Mouse (Mus musculus) MEL (cell line): Measurements from ENCODE around the gene 6330403K07Rik. TPM values are rescaled to one million over a fixed set of nuclear protein-coding genes. Genes with fewer than 3 reads are reported as not detected.

ENCODE experiments used
- DNase-seq: peaks from one replicate; pipeline ENCODE4 v3.0.0; 2011; ENCODE audit warnings: low read depth, low spot score
- H3K27ac ChIP-seq: 2 replicates; pipeline ENCODE4 v1.5.1; 2012; ENCODE audit warnings: low read depth, mild to moderate bottlenecking, control low read depth, low read length, moderate library complexity; ENCODE audit not compliant: control insufficient read depth
- H3K27me3 ChIP-seq, 2 experiments: fragments of 150-350 bp in 1 of 2; sonication (generic) in 1 of 2; 2 replicates each; pipeline ENCODE4 v1.6.1; 2012; ENCODE audit warnings: low read length in 2 of 2, mild to moderate bottlenecking in 2 of 2, improper control_type of control experiment in 1 of 2, moderate library complexity in 1 of 2; ENCODE audit not compliant: insufficient read depth in 2 of 2, control insufficient read depth in 1 of 2
- H3K36me3 ChIP-seq, 2 experiments: 2 replicates each; pipeline ENCODE4 v1.6.1; 2012 to 2014; ENCODE audit warnings: low read length in 2 of 2, improper control_type of control experiment in 1 of 2, inconsistent platforms in 1 of 2, mild to moderate bottlenecking in 1 of 2; ENCODE audit not compliant: insufficient read depth in 2 of 2, control insufficient read depth in 1 of 2
- H3K4me1 ChIP-seq, 2 experiments: fragments of 150-350 bp in 1 of 2; sonication (generic) in 1 of 2; 2 replicates each; pipeline ENCODE4 v1.6.1; 2012; ENCODE audit warnings: low read length in 2 of 2, improper control_type of control experiment in 1 of 2, mild to moderate bottlenecking in 1 of 2; ENCODE audit not compliant: insufficient read depth in 2 of 2, control insufficient read depth in 1 of 2
- H3K4me3 ChIP-seq, 2 experiments: fragments of 150-350 bp in 1 of 2; sonication (generic) in 1 of 2; 2 replicates each; pipeline ENCODE4 v1.5.1; 2012; ENCODE audit warnings: low read depth in 2 of 2, low read length in 2 of 2, mild to moderate bottlenecking in 2 of 2, moderate library complexity in 2 of 2, control low read depth in 1 of 2, improper control_type of control experiment in 1 of 2; ENCODE audit not compliant: control insufficient read depth in 1 of 2, insufficient read depth in 1 of 2
- H3K79me2 ChIP-seq: 2 replicates; pipeline ENCODE4 v1.6.1; 2012; ENCODE audit warnings: mild to moderate bottlenecking, low read length, moderate library complexity; ENCODE audit not compliant: control insufficient read depth, poor library complexity, insufficient read depth
- H3K9ac ChIP-seq: 2 replicates; pipeline ENCODE4 v1.6.1; 2012; ENCODE audit warnings: low read depth, mild to moderate bottlenecking, control low read depth, low read length, moderate library complexity; ENCODE audit not compliant: control insufficient read depth, poor library complexity, severe bottlenecking
- H3K9me3 ChIP-seq: fragments of 150-350 bp; sonication (generic); replicated peaks from 2 replicates; pipeline ENCODE4 v1.6.1; 2012; ENCODE audit warnings: mild to moderate bottlenecking, low read length, improper control_type of control experiment, moderate library complexity; ENCODE audit not compliant: insufficient read depth
- CTCF ChIP-seq, 3 experiments: IDR thresholded peaks in 2 of 3; conservative IDR thresholded peaks in 1 of 3; 2 replicates each; pipeline ENCODE4 v1.5.1; 2011 to 2012; ENCODE audit warnings: low read length in 3 of 3, low read depth in 2 of 3, mild to moderate bottlenecking in 2 of 3, improper control_type of control experiment in 1 of 3, inconsistent platforms in 1 of 3, mixed read lengths in 1 of 3, moderate library complexity in 1 of 3; ENCODE audit not compliant: control insufficient read depth in 1 of 3, insufficient read depth in 1 of 3, poor library complexity in 1 of 3, severe bottlenecking in 1 of 3
- E2F4 ChIP-seq: IDR thresholded peaks from 2 replicates; pipeline ENCODE4 v1.6.1; 2011; ENCODE audit warnings: low read depth, low read length, improper control_type of control experiment, borderline replicate concordance
- ELF1 ChIP-seq: IDR thresholded peaks from 2 replicates; pipeline ENCODE4 v1.6.1; 2014; ENCODE audit warnings: low read depth, mild to moderate bottlenecking, inconsistent platforms, low read length, improper control_type of control experiment, moderate library complexity
- EP300 ChIP-seq, 2 experiments: IDR thresholded peaks; 2 replicates each; pipeline ENCODE4 v1.6.1; 2011; ENCODE audit warnings: improper control_type of control experiment in 2 of 2, low read length in 2 of 2, low read depth in 1 of 2, mild to moderate bottlenecking in 1 of 2
- GATA1 ChIP-seq: IDR thresholded peaks from 2 replicates; pipeline ENCODE4 v1.6.1; 2011; ENCODE audit warnings: low read depth, low read length, improper control_type of control experiment
- HCFC1 ChIP-seq: IDR thresholded peaks from 2 replicates; pipeline ENCODE4 v1.6.1; 2012; ENCODE audit warnings: low read depth, mild to moderate bottlenecking, inconsistent platforms, low read length, improper control_type of control experiment, moderate library complexity
- MXI1 ChIP-seq: IDR thresholded peaks from 2 replicates; pipeline ENCODE4 v1.6.1; 2011; ENCODE audit warnings: mild to moderate bottlenecking, low read depth, low read length, improper control_type of control experiment
- MYC ChIP-seq: IDR thresholded peaks from 2 replicates; pipeline ENCODE4 v1.6.1; 2011; ENCODE audit warnings: low read depth, mild to moderate bottlenecking, low read length, improper control_type of control experiment, moderate library complexity
- NELFE ChIP-seq: IDR thresholded peaks from 2 replicates; pipeline ENCODE4 v1.6.1; 2011; ENCODE audit warnings: low read depth, low read length, improper control_type of control experiment
- NRF1 ChIP-seq: IDR thresholded peaks from 2 replicates; pipeline ENCODE4 v1.6.1; 2014; ENCODE audit warnings: low read depth, mild to moderate bottlenecking, inconsistent platforms, low read length, improper control_type of control experiment, moderate library complexity; ENCODE audit not compliant: poor library complexity, insufficient read depth, severe bottlenecking
- POLR2A ChIP-seq, 2 experiments: IDR thresholded peaks; 2 replicates each; pipeline ENCODE4 v1.6.1; 2011 to 2012; ENCODE audit warnings: low read length in 2 of 2, mild to moderate bottlenecking in 2 of 2, control low read depth in 1 of 2, improper control_type of control experiment in 1 of 2, low read depth in 1 of 2, moderate library complexity in 1 of 2; ENCODE audit not compliant: control insufficient read depth in 1 of 2, insufficient read depth in 1 of 2, poor library complexity in 1 of 2
- POLR2AphosphoS2 ChIP-seq: IDR thresholded peaks from 2 replicates; pipeline ENCODE4 v1.6.1; 2011; ENCODE audit warnings: low read length, improper control_type of control experiment
- SIN3A ChIP-seq: IDR thresholded peaks from 2 replicates; pipeline ENCODE4 v1.6.1; 2012; ENCODE audit warnings: low read length, improper control_type of control experiment, inconsistent platforms
- SMC3 ChIP-seq: IDR thresholded peaks from 2 replicates; pipeline ENCODE4 v1.6.1; 2011; ENCODE audit warnings: low read depth, low read length, improper control_type of control experiment
- TAL1 ChIP-seq: IDR thresholded peaks from 2 replicates; pipeline ENCODE4 v1.6.1; 2012; ENCODE audit warnings: mild to moderate bottlenecking, inconsistent platforms, low read length, moderate library complexity, mixed read lengths
- TBP ChIP-seq: IDR thresholded peaks from 2 replicates; pipeline ENCODE4 v1.8.0; 2011; ENCODE audit warnings: low read depth, low read length, improper control_type of control experiment
- TCF12 ChIP-seq: IDR thresholded peaks from 2 replicates; pipeline ENCODE4 v1.6.1; 2014; ENCODE audit warnings: low read depth, mild to moderate bottlenecking, inconsistent platforms, low read length, improper control_type of control experiment, moderate library complexity
- USF1 ChIP-seq: IDR thresholded peaks from 2 replicates; pipeline ENCODE4 v1.6.1; 2014; ENCODE audit warnings: low read depth, mild to moderate bottlenecking, inconsistent platforms, low read length, improper control_type of control experiment, moderate library complexity
- ZC3H11A ChIP-seq: IDR thresholded peaks from 2 replicates; pipeline ENCODE4 v1.6.1; 2012; ENCODE audit warnings: low read depth, mild to moderate bottlenecking, inconsistent platforms, low read length, improper control_type of control experiment
- ZKSCAN1 ChIP-seq: IDR thresholded peaks from 2 replicates; pipeline ENCODE4 v1.6.1; 2012; ENCODE audit warnings: low read depth, mild to moderate bottlenecking, inconsistent platforms, low read length, improper control_type of control experiment, moderate library complexity
- ZMIZ1 ChIP-seq: IDR thresholded peaks from 2 replicates; pipeline ENCODE4 v1.6.1; 2012; ENCODE audit warnings: low read depth, mild to moderate bottlenecking, inconsistent platforms, low read length, improper control_type of control experiment, moderate library complexity
- ZNF384 ChIP-seq: IDR thresholded peaks from 2 replicates; pipeline ENCODE4 v1.6.1; 2012; ENCODE audit warnings: low read depth, mild to moderate bottlenecking, inconsistent platforms, low read length, improper control_type of control experiment
- polyA plus RNA-seq, 2 experiments: library from polyadenylated mRNA; stranded (reverse) in 1 of 2; unstranded in 1 of 2; fragments of >175 nt in 1 of 2; fragments of >200 nt in 1 of 2; gene quantifications; 2 replicates each; pipeline versions ENCODE4 v1.2.1 to v1.2.4; 2012; ENCODE audit warnings: low replicate concordance in 2 of 2, low read depth in 1 of 2; ENCODE audit not compliant: insufficient read length in 2 of 2, insufficient read depth in 1 of 2, missing spikeins in 1 of 2
- total RNA-seq: library from RNA; depleted of rRNA; stranded (reverse); fragments of 300-350 nt; gene quantifications from 2 replicates; pipeline ENCODE4 v1.2.3, GENCODE M21; 2012

6330403K07Rik gene
- total and polyA plus RNA-seq, 3 experiments: 0.15 to 0.82 TPM; not detected in 1

- peak; percentile 78 for TF ChIP-seq TCF12
- peak; percentile 100 for TF ChIP-seq MXI1
- peak; percentile 78 for TF ChIP-seq POLR2AphosphoS2
- 0 out of 2 replicates have a peak, but pooled peaks have one; percentile 56 for TF ChIP-seq E2F4
- no peak for TF ChIP-seq TAL1
- TF ChIP-seq NELFE: peak; percentile 70
- TF ChIP-seq SIN3A: peak; percentile 100
- TF ChIP-seq ZMIZ1: no peak
- peak; percentile 85 to 90 for TF ChIP-seq POLR2A (IDR thresholded peaks at IDR 0.05; ENCODE audit: control insufficient read depth in 1 of 2, insufficient read depth in 1 of 2, low read depth in 1 of 2, low read length in 2 of 2, poor library complexity in 1 of 2)
- TF ChIP-seq HCFC1: peak; percentile 99
- no peak for TF ChIP-seq ZC3H11A
- TF ChIP-seq USF1: peak; percentile 88
These were observed 29.0 kb downstream of the 6330403K07Rik start, which contains the start of gene Dhx33 (continued) for GRCm38 (mm10) chr11:71004316-71004773.

- peak overlapping the region; percentile 96 for H3K9ac ChIP-seq
- H3K4me3 ChIP-seq: peak overlapping the region; percentile 91 to 98
- no peaks in the 10 kb centered on the region for H3K27me3 ChIP-seq
- H3K9me3 ChIP-seq: no peaks in the 10 kb centered on the region
- peaks cover 11% of the 10 kb centered on the region in 2 experiments for H3K36me3 ChIP-seq
- peaks cover 0 to 10% of the 10 kb centered on the region in 2 experiments; a peak in 3 of 4 replicates for H3K4me1 ChIP-seq
- peak overlapping the region; percentile 56 for H3K27ac ChIP-seq
- DNase-seq: peak; percentile 85
- peak; percentile 30; the same call in 1 of the 2 replicates for TF ChIP-seq TBP
- no peak for TF ChIP-seq TCF12
- H3K79me2 ChIP-seq: peaks cover 38% of the 10 kb centered on the region
These were observed 29.6 kb downstream of the 6330403K07Rik start for GRCm38 (mm10) chr11:71003611-71004315.

GRCm38 (mm10) chr11:71001167-71001566 is 32.1 kb downstream of the 6330403K07Rik start:
- peaks cover 0 to 10% of the 10 kb centered on the region in 2 experiments; a peak in 3 of 4 replicates for H3K4me1 ChIP-seq
- no peaks in the 10 kb centered on the region for H3K9me3 ChIP-seq
- TF ChIP-seq CTCF (IDR thresholded peaks at IDR 0.05 in 2 of 3, conservative IDR thresholded peaks at IDR 0.05 in 1 of 3; ENCODE audit: control insufficient read depth in 1 of 3, insufficient read depth in 1 of 3, low read depth in 2 of 3, low read length in 3 of 3, poor library complexity in 1 of 3, severe bottlenecking in 1 of 3) (no peak), SMC3 (no peak), EP300 (IDR thresholded peaks at IDR 0.05; ENCODE audit: low read depth in 1 of 2, low read length in 2 of 2) (no peak), ZKSCAN1 (no peak), ELF1 (no peak), GATA1 (no peak), NRF1 (no peak), ZNF384 (no peak), POLR2A (IDR thresholded peaks at IDR 0.05; ENCODE audit: control insufficient read depth in 1 of 2, insufficient read depth in 1 of 2, low read depth in 1 of 2, low read length in 2 of 2, poor library complexity in 1 of 2) (no peak), MYC (no peak), HCFC1 (no peak)
- no peak for DNase-seq
- H3K36me3 ChIP-seq: peaks cover 11 to 28% of the 10 kb centered on the region in 2 experiments
- no peaks in the 10 kb centered on the region for H3K27me3 ChIP-seq
- no peak overlapping the region for H3K4me3 ChIP-seq
- H3K79me2 ChIP-seq: peaks cover 38% of the 10 kb centered on the region
- H3K9ac ChIP-seq: no peak overlapping the region
- H3K27ac ChIP-seq: no peak overlapping the region
